Mouse (Mus musculus) limb, embryonic 11.5 days (tissue): ENCODE measurements around the gene Napsa. TPM values are rescaled to one million over a fixed set of nuclear protein-coding genes. Genes with fewer than 3 reads are reported as not detected.
A peak's percentile ranks its signal among the peaks of the same experiment; 100 is the strongest.

Source experiments
- ATAC-seq: fragments of 200-750 bp; cut with Nextera tagmentation; 2 replicates; pipeline ENCODE4 v1.8.0; 2017; ENCODE audit warnings: low read depth; ENCODE audit not compliant: insufficient number of reproducible peaks, low FRiP score, low TSS enrichment
- DNase-seq: peaks from one replicate; pipeline ENCODE4 v3.0.0-alpha.2; 2015; ENCODE audit warnings: low spot score
- H3K27ac ChIP-seq: fragments of 300-500 bp; sonication (generic); replicated peaks from 2 replicates; pipeline ENCODE4 v1.5.1; 2014; ENCODE audit warnings: low read depth, mild to moderate bottlenecking, low read length
- H3K27me3 ChIP-seq: fragments of 300-500 bp; sonication (generic); 2 replicates; pipeline ENCODE4 v1.6.1; 2014; ENCODE audit warnings: mild to moderate bottlenecking, low read length, mixed read lengths; ENCODE audit not compliant: control insufficient read depth, insufficient read depth
- H3K36me3 ChIP-seq: fragments of 300-500 bp; sonication (generic); 2 replicates; pipeline ENCODE4 v1.6.1; 2014; ENCODE audit warnings: mild to moderate bottlenecking, low read length, moderate library complexity, mixed read lengths; ENCODE audit not compliant: control insufficient read depth, insufficient read depth
- H3K4me1 ChIP-seq: fragments of 300-500 bp; sonication (generic); 2 replicates; pipeline ENCODE4 v1.6.1; 2014; ENCODE audit warnings: low read length, mixed read lengths; ENCODE audit not compliant: control insufficient read depth, insufficient read depth
- H3K4me2 ChIP-seq: fragments of 300-500 bp; sonication (generic); 2 replicates; pipeline ENCODE4 v1.6.1; 2014; ENCODE audit warnings: low read depth, mild to moderate bottlenecking, moderate library complexity; ENCODE audit not compliant: severe bottlenecking
- H3K4me3 ChIP-seq: fragments of 300-500 bp; sonication (generic); 2 replicates; pipeline ENCODE4 v1.5.1; 2014; ENCODE audit warnings: low read depth, low read length
- H3K9ac ChIP-seq: fragments of 300-500 bp; sonication (generic); 2 replicates; pipeline ENCODE4 v1.6.1; 2014; ENCODE audit warnings: mild to moderate bottlenecking, low read length
- H3K9me3 ChIP-seq: fragments of 300-500 bp; sonication (generic); 2 replicates; pipeline ENCODE4 v1.6.1; 2016; ENCODE audit warnings: low read length; ENCODE audit not compliant: control insufficient read depth
- WGBS: fragments of 180-500 bp; shearing (Covaris S2); extraction: QIAGEN DNeasy Blood & Tissue Kit; methylation state at CpG from one replicate; pipeline ENCODE4 v1.1.7; 2014; 5-methylcytosine and 5-hydroxymethylcytosine counted together
- polyA plus RNA-seq: library from polyadenylated mRNA; unstranded; fragments of >200 nt; fragmentation: Nextera tagmentation; extraction: Ambion mirVana; gene quantifications from 2 replicates; pipeline ENCODE4 v1.2.1, GENCODE M21; 2014

Gene Napsa
- polyA plus RNA-seq, 1 experiment from 2014 or later, result 0.61 TPM

- Histone ChIP-seq H3K4me3 (no peak overlapping the region), H3K4me2 (no peak overlapping the region), H3K36me3 (no peaks in the 10 kb centered on the region), H3K27me3 (peaks cover 21% of the 10 kb centered on the region), H3K9me3 (no peaks in the 10 kb centered on the region; the same call in 1 of the 2 replicates), H3K27ac (no peak overlapping the region), H3K9ac (no peak overlapping the region), H3K4me1 (no peaks in the 10 kb centered on the region)
- WGBS, result 72% methylated on average over 7 of the region's 7 CpGs
- DNase-seq (no peak), ATAC-seq (no peak)
These were observed 40.0 kb downstream of the Napsa start for GRCm38 (mm10) chr7:44612192-44612591.

GRCm38 (mm10) chr7:44614041-44614688, 42.0 kb downstream of the Napsa start:
- Histone ChIP-seq H3K36me3 (no peaks in the 10 kb centered on the region; the same call in 1 of the 2 replicates), H3K27ac (no peak overlapping the region), H3K4me3 (no peak overlapping the region), H3K4me1 (no peaks in the 10 kb centered on the region), H3K4me2 (no peak overlapping the region), H3K9ac (no peak overlapping the region), H3K27me3 (peaks cover 18% of the 10 kb centered on the region), H3K9me3 (no peaks in the 10 kb centered on the region; the same call in 1 of the 2 replicates)
- DNase-seq (peak; percentile 41), ATAC-seq (no peak)
- 6% methylated on average over 20 of the region's 20 CpGs for WGBS

DNA sequence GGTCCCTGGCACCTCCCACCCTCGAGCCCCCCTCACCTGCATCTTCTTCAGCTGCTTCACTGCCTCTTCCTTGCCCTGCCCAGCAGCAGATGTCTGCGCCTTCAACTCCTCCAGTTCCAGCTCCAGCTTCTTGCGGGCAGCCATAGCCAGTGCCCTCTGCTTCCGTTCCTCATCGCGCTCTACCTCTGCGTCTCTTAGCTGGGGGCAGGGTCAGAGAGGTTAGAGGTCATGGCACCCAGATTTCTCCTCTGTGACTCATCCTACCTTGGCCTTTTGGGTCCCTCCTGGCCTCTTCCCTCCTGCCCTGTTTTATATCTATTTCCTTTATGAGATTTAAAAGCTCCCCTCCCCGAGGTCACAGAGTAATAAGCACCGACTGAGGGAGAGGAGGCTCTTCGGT, 43.1 kb downstream of the Napsa start:
- ATAC-seq (no peak), DNase-seq (no peak)
- no peaks in the 10 kb centered on the region; the same call in 1 of the 2 replicates for H3K9me3 ChIP-seq
- H3K27ac ChIP-seq, result no peak overlapping the region
- no peak overlapping the region for H3K9ac ChIP-seq
- no peak overlapping the region for H3K4me2 ChIP-seq
- no peaks in the 10 kb centered on the region; the same call in 1 of the 2 replicates for H3K36me3 ChIP-seq
- 13% methylated on average over 10 of the region's 10 CpGs for WGBS
- H3K4me1 ChIP-seq, result no peaks in the 10 kb centered on the region
- H3K4me3 ChIP-seq, result no peak overlapping the region
- H3K27me3 ChIP-seq, result peaks cover 18% of the 10 kb centered on the region

DNA sequence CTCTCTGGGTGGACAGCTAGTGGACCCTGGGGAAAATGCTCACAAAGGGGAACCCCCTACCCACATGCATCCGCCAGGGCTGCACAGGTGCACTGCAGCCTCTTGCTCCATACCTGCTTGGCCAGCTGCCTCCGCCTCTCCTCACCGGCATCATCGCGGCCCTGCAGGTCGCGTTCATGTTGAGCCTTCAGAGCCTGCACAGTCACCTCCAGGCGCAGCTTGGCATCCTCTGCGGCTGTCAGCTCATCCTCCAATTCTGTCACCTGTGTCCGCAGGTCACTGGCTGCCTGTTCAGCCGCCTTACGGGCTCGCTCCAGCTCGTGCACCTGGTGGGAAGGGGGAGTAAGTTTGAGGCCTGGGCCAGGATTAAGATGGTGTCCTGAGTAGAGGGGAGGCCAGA, 43.8 kb downstream of the Napsa start:
- Histone ChIP-seq H3K9me3 (no peaks in the 10 kb centered on the region; the same call in 1 of the 2 replicates), H3K27me3 (peaks cover 18% of the 10 kb centered on the region), H3K9ac (no peak overlapping the region), H3K27ac (no peak overlapping the region), H3K36me3 (no peaks in the 10 kb centered on the region; the same call in 1 of the 2 replicates), H3K4me1 (no peaks in the 10 kb centered on the region), H3K4me2 (no peak overlapping the region), H3K4me3 (no peak overlapping the region)
- no peak for ATAC-seq
- WGBS, result 75% methylated on average over 14 of the region's 14 CpGs
- DNase-seq, result no peak

DNA sequence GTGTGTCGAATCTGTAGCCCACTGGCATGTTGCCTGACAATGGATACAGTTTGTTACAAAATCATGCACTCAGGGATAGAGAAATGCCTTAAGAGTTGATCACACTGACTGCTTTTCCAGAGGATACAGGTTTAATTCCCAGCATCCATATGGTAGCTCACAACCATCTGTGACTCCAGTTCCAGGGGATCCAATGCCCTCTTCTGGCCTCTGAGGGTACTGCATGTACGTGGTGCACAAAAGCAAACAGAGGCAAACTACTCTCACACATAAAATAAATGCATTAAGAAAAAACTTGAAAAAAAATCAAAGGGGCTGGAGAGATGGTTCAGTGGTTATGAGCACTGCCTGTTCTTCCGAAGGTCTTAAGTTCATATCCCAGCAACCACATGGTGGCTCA, 44.9 kb downstream of the Napsa start:
- H3K4me1 ChIP-seq, result no peaks in the 10 kb centered on the region
- DNase-seq (no peak), ATAC-seq (no peak)
- H3K36me3 ChIP-seq, result no peaks in the 10 kb centered on the region; the same call in 1 of the 2 replicates
- WGBS, result 73% methylated on average over 3 of the region's 3 CpGs
- no peak overlapping the region for H3K4me2 ChIP-seq
- H3K27me3 ChIP-seq, result peaks cover 18% of the 10 kb centered on the region
- no peak overlapping the region for H3K4me3 ChIP-seq
- no peaks in the 10 kb centered on the region; the same call in 1 of the 2 replicates for H3K9me3 ChIP-seq
- H3K27ac ChIP-seq, result no peak overlapping the region
- H3K9ac ChIP-seq, result no peak overlapping the region

DNA sequence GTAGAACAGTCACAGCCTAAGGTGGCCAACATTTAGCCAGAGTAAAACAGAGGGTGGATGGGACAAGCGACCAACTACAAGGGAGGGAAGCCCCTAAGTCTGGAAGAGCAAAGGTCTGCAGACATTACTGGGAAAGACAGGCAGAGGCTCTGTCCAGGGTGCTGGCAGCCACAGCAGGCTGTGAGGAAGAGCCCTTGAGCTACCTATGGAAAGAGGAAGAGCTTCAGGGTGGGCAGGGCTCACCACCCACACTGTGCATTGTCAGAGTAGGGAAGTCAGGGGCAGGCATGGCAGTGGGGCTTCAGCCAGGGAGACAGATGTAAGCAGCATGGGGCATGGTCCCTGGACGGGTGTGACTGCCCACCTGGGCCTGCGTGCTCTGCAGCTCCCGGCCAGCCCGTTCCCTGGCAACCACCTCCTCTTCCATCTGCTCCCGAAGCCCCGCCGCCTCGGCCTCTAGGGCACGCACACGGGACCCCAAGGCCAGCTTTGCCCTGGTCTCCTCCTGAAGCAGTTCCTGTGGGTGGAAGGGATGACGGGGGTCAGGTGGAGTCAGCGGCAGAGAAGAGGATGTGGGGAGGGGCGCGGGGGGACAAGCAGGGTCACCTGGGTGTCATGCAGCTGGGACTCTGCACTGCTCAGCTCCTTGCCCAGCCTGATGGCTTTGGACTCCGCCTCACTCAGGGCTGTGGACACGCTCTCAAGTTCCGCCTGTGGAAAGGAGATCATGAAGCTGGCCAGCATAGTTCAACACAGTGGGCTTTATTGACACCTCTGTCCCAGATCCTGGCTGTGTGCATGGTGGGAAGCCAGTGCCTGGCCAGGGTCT, 51.7 kb downstream of the Napsa start:
- Histone ChIP-seq H3K27me3 (no peaks in the 10 kb centered on the region), H3K4me3 (no peak overlapping the region), H3K36me3 (no peaks in the 10 kb centered on the region), H3K4me1 (no peaks in the 10 kb centered on the region), H3K9ac (no peak overlapping the region), H3K27ac (no peak overlapping the region), H3K4me2 (no peak overlapping the region), H3K9me3 (no peaks in the 10 kb centered on the region)
- WGBS, result 41% methylated on average over 18 of the region's 18 CpGs
- ATAC-seq, result 0 out of 2 replicates have a peak, but pooled peaks have one; percentile 21
- peak; percentile 43 for DNase-seq

GRCm38 (mm10) chr7:44624543-44624826, 52.3 kb downstream of the Napsa start:
- Histone ChIP-seq H3K9me3 (no peaks in the 10 kb centered on the region; the same call in 1 of the 2 replicates), H3K4me3 (no peak overlapping the region), H3K4me1 (no peaks in the 10 kb centered on the region), H3K27ac (no peak overlapping the region), H3K4me2 (no peak overlapping the region), H3K9ac (no peak overlapping the region), H3K36me3 (no peaks in the 10 kb centered on the region), H3K27me3 (no peaks in the 10 kb centered on the region)
- DNase-seq, result no peak
- no peak for ATAC-seq
- WGBS, result 80% methylated on average over 3 of the region's 3 CpGs

GRCm38 (mm10) chr7:44624828-44625227, 52.6 kb downstream of the Napsa start:
- Histone ChIP-seq H3K4me1 (no peaks in the 10 kb centered on the region), H3K27me3 (no peaks in the 10 kb centered on the region), H3K36me3 (no peaks in the 10 kb centered on the region), H3K27ac (no peak overlapping the region), H3K4me3 (no peak overlapping the region), H3K4me2 (no peak overlapping the region), H3K9me3 (no peaks in the 10 kb centered on the region; the same call in 1 of the 2 replicates), H3K9ac (no peak overlapping the region)
- WGBS, result 60% methylated on average over 14 of the region's 14 CpGs
- DNase-seq (no peak), ATAC-seq (no peak)
